Comparison of ENCODE assay signal across 8 mouse cellular contexts in the genomic region with DNA sequence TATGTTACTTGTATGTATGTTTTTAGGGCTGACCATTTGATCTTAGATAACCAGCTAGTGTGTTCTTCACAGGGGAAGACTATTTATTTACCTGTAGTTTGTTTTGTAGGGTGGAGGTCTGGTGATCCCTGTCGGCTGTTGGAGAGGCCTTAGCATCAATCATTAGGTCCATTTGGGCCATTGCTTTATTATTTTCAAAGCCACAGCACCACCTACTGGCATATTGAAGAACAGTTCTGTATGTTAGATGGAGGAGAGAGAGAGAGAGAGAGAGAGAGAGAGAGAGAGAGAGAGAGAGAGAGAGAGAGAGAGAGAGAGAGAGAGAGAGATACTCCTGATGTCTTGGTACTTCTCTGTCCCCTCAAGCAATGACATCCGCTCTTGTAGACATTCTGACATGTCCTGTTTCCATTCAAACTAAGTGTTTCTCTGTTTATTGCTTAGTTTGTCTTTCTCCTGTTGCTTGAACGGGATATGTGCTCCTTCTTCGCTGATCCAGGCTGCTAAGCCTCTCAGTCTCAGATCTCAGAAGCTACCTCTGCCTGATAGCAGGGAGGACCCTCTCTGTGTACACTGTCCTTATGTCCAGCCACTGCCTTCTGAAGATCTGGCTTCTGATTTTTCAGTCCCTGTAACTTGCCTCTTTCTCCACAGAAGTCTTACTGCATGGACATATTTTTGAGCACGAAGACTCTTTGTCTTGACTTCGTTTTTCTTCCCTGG. TPM values are rescaled to one million over a fixed set of nuclear protein-coding genes. Genes with fewer than 3 reads are reported as not detected.
DNase-seq lines count a peak whose midpoint lies in the region; ATAC-seq and TF ChIP-seq lines count a peak whose summit lies in the region.

No protein-coding gene starts in this region.

- no peak for TF ChIP-seq POLR2A in limb, embryonic 14.5 days (IDR thresholded peaks at IDR 0.05; ENCODE audit: borderline replicate concordance, extremely low read depth, insufficient read depth, insufficient read length)

- H3K4me2 ChIP-seq in embryonic facial prominence, embryonic 14.5 days (ENCODE audit: low read depth, low read length) = no peak overlapping the region
- no peak overlapping the region for H3K4me2 ChIP-seq in limb, embryonic 14.5 days (replicated peaks; ENCODE audit: low read depth, low read length, severe bottlenecking)

- no peaks in the 10 kb centered on the region for H3K27me3 ChIP-seq in embryonic facial prominence, embryonic 14.5 days (replicated peaks; ENCODE audit: control insufficient read depth, insufficient read depth, low read length)
- no peaks in the 10 kb centered on the region; the same call in 1 of the 2 replicates for H3K27me3 ChIP-seq in limb, embryonic 14.5 days (ENCODE audit: control insufficient read depth, insufficient read depth, low read length)

- no peak overlapping the region for H3K27ac ChIP-seq in embryonic facial prominence, embryonic 14.5 days (replicated peaks; ENCODE audit: low read depth, low read length)
- no peak overlapping the region for H3K27ac ChIP-seq in limb, embryonic 14.5 days (replicated peaks; ENCODE audit: low read depth, low read length)

- no peak overlapping the region for H3K4me3 ChIP-seq in embryonic facial prominence, embryonic 14.5 days (ENCODE audit: low read depth, low read length)
- H3K4me3 ChIP-seq in limb, embryonic 14.5 days (replicated peaks; ENCODE audit: low read length) = no peak overlapping the region

- no peaks in the 10 kb centered on the region for H3K9me3 ChIP-seq in embryonic facial prominence, embryonic 14.5 days (ENCODE audit: control insufficient read depth, low read length)
- H3K9me3 ChIP-seq in limb, embryonic 14.5 days (ENCODE audit: control insufficient read depth, low read length) = no peaks in the 10 kb centered on the region

- H3K9ac ChIP-seq in embryonic facial prominence, embryonic 14.5 days (ENCODE audit: low read depth, low read length) = no peak overlapping the region
- no peak overlapping the region for H3K9ac ChIP-seq in limb, embryonic 14.5 days (ENCODE audit: low read depth, low read length, severe bottlenecking)

- ATAC-seq in embryonic facial prominence, embryonic 14.5 days (ENCODE audit: low read depth) = no peak
- peak; percentile 88 for ATAC-seq in inflammation-experienced regulatory T-cells, adult 6 months
- peak; percentile 68; the same call in 1 of the 2 replicates for ATAC-seq in limb, embryonic 14.5 days (ENCODE audit: low FRiP score, low read depth)
- peak; percentile 86 for ATAC-seq in monocyte, adult 5-6 weeks (replicated peaks; ENCODE audit: insufficient number of reproducible peaks, low FRiP score, low TSS enrichment, poor library complexity, severe bottlenecking)

- peak; percentile 31 for DNase-seq in ovary, postnatal 14 days (ENCODE audit: low spot score)
- DNase-seq in ovary, postnatal 36 days (ENCODE audit: low spot score) = no peak
- DNase-seq in adipocyte (ENCODE audit: low spot score) = peak; percentile 91
- DNase-seq in embryonic facial prominence, embryonic 14.5 days (ENCODE audit: low spot score) = peak; percentile 84
- DNase-seq in limb, embryonic 14.5 days (ENCODE audit: low spot score) = peak; percentile 85
- DNase-seq in gastrocnemius, postnatal 25 days = no peak

- no peaks in the 10 kb centered on the region for H3K36me3 ChIP-seq in embryonic facial prominence, embryonic 14.5 days (ENCODE audit: control insufficient read depth, insufficient read depth, low read length)
- no peaks in the 10 kb centered on the region for H3K36me3 ChIP-seq in limb, embryonic 14.5 days (ENCODE audit: control insufficient read depth, insufficient read depth, low read length)

- H3K4me1 ChIP-seq in embryonic facial prominence, embryonic 14.5 days (ENCODE audit: control insufficient read depth, insufficient read depth, low read length) = no peaks in the 10 kb centered on the region
- no peaks in the 10 kb centered on the region for H3K4me1 ChIP-seq in limb, embryonic 14.5 days (ENCODE audit: control insufficient read depth, insufficient read depth, low read length)

- 39% methylated on average over 6 of the region's 6 CpGs for WGBS in embryonic facial prominence, embryonic 14.5 days
- WGBS in limb, embryonic 14.5 days = 48% methylated on average over 6 of the region's 6 CpGs

RNA-seq across cellular contexts. Expression of gene Fam241a, which starts 52.9 kb away (rescaled TPM):
- 9.9 and 10.1 TPM in 2 replicates for polyA plus RNA-seq in embryonic facial prominence, embryonic 14.5 days (2014; fragmentation: Nextera tagmentation; extraction: Ambion mirVana)
- 1 to 10 TPM; 2.0 to 5.2 (median 3.9) TPM for polyA plus RNA-seq in inflammation-experienced regulatory T-cells, adult 6 months (2017; shearing (Covaris generic))
- polyA plus RNA-seq in limb, embryonic 14.5 days (2012; rRNA removed) = 5.4 and 6.3 TPM in 2 replicates
- 11.7 and 12.2 TPM in 2 replicates for polyA plus RNA-seq in limb, embryonic 14.5 days (2014; fragmentation: Nextera tagmentation; extraction: Ambion mirVana)
- total RNA-seq in monocyte, adult 5-6 weeks (2017) = 7.6 to 19.3 TPM (median 16.4 TPM) in 3 replicates
- total RNA-seq in gastrocnemius, postnatal 25 days (2021) = 1 to 10 TPM; 2.9 to 3.9 TPM

Comparison
In these comparisons a context has a peak if more than half of its experiments do, and no peak if none do; other contexts are left out.
1. DNase-seq: peak in ovary, postnatal 14 days (single experiment), adipocyte (single experiment), embryonic facial prominence, embryonic 14.5 days (single experiment) and limb, embryonic 14.5 days (single experiment); none in ovary, postnatal 36 days (single experiment) and gastrocnemius, postnatal 25 days (single experiment).